9 mouse cellular contexts compared by ENCODE assay signal in the genomic region with DNA sequence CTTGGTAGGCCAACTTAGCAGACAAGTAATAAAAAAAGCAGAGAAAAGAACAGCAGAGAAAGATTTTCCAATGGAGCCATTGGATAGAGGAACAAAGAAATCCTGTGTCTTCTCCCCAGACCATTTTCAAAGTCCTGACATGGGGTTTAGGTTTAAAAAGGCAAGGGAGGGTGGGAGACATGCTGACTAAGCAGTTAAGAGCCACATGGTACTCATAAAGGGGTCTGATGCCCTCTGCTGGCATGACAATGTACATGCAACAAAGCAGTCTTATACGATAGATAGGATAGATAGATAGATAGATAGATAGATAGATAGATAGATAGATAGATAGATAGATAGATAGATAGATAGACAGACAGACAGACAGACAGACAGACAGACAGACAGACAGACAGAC. TPM values are rescaled to one million over a fixed set of nuclear protein-coding genes. Genes with fewer than 3 reads are reported as not detected.
DNase-seq lines count a peak whose midpoint lies in the region; ATAC-seq and TF ChIP-seq lines count a peak whose summit lies in the region.
"Had no signal": no experiment of that assay in that cellular context is flagged by ENCODE, and none has a peak within 500 bp of the region (broad histone marks: within the 10 kb centered on the region; RNA-seq: fewer than 3 reads in every experiment).

No protein-coding gene starts in this region.

- H3K79me2 ChIP-seq in MEL (ENCODE audit: control insufficient read depth, insufficient read depth, low read length, poor library complexity): no peaks in the 10 kb centered on the region

- no peak overlapping the region for H3K4me2 ChIP-seq in forebrain, embryonic 12.5 days
- H3K4me2 ChIP-seq: midbrain, embryonic 12.5 days had no signal

- peak; percentile 18 to 31 for DNase-seq in kidney, postnatal 4 days
- no peak for DNase-seq in kidney, adult 8-10 months
- DNase-seq in B cell, adult 2 months: peak; percentile 29 to 36
- DNase-seq in MEL (ENCODE audit: low read depth, low spot score): peak; percentile 37
- peak; percentile 23 for DNase-seq in induced T-regulatory cell, adult 2 months (ENCODE audit: low read depth)
- DNase-seq in urinary bladder, adult 2 months (ENCODE audit: low spot score): no peak
- DNase-seq in heart, postnatal 10 days: no peak

- no peak for TF ChIP-seq POLR2A in MEL (IDR thresholded peaks at IDR 0.05; ENCODE audit: control insufficient read depth in 1 of 2, insufficient read depth in 1 of 2, low read depth in 1 of 2, low read length in 2 of 2, poor library complexity in 1 of 2)

- TF ChIP-seq RAD21 in MEL (IDR thresholded peaks at IDR 0.05; ENCODE audit: low read depth, low read length): peak; percentile 52

- H3K27ac ChIP-seq in MEL (ENCODE audit: control insufficient read depth, low read depth, low read length): no peak overlapping the region
- no peak overlapping the region for H3K27ac ChIP-seq in forebrain, embryonic 12.5 days
- H3K27ac ChIP-seq: midbrain, embryonic 12.5 days had no signal

- no peaks in the 10 kb centered on the region for H3K27me3 ChIP-seq in MEL (ENCODE audit: control insufficient read depth in 1 of 2, insufficient read depth in 2 of 2, low read length in 2 of 2)
- no peaks in the 10 kb centered on the region for H3K27me3 ChIP-seq in forebrain, embryonic 12.5 days
- H3K27me3 ChIP-seq: midbrain, embryonic 12.5 days had no signal

- 79% methylated on average over 1 of the region's 1 CpGs for WGBS in forebrain, embryonic 12.5 days

- TF ChIP-seq EP300 in MEL (IDR thresholded peaks at IDR 0.05; ENCODE audit: low read depth in 1 of 2, low read length in 2 of 2): no peak

- no peak overlapping the region for H3K9ac ChIP-seq in MEL (ENCODE audit: control insufficient read depth, low read depth, low read length, poor library complexity, severe bottlenecking)
- H3K9ac ChIP-seq in forebrain, embryonic 12.5 days: no peak overlapping the region
- H3K9ac ChIP-seq: midbrain, embryonic 12.5 days had no signal

- TF ChIP-seq CTCF in MEL (IDR thresholded peaks at IDR 0.05 in 2 of 3, conservative IDR thresholded peaks at IDR 0.05 in 1 of 3; ENCODE audit: control insufficient read depth in 1 of 3, insufficient read depth in 1 of 3, low read depth in 2 of 3, low read length in 3 of 3, poor library complexity in 1 of 3, severe bottlenecking in 1 of 3): peak; percentile 40 to 56 (median 47)

- intact Hi-C loops in heart, postnatal 10 days (cut with DNase I): no loop called here

- H3K36me3 ChIP-seq in MEL (ENCODE audit: control insufficient read depth in 1 of 2, insufficient read depth in 2 of 2, low read length in 2 of 2): no peaks in the 10 kb centered on the region
- no peaks in the 10 kb centered on the region for H3K36me3 ChIP-seq in forebrain, embryonic 12.5 days (replicated peaks)
- H3K36me3 ChIP-seq: midbrain, embryonic 12.5 days had no signal

- H3K4me3 ChIP-seq in MEL (ENCODE audit: control insufficient read depth in 1 of 2, insufficient read depth in 1 of 2, low read depth in 2 of 2, low read length in 2 of 2): no peak overlapping the region
- no peak overlapping the region for H3K4me3 ChIP-seq in forebrain, embryonic 12.5 days (replicated peaks)
- H3K4me3 ChIP-seq: midbrain, embryonic 12.5 days had no signal

- H3K9me3 ChIP-seq in MEL (replicated peaks; ENCODE audit: insufficient read depth, low read length): no peaks in the 10 kb centered on the region
- H3K9me3 ChIP-seq in forebrain, embryonic 12.5 days: no peaks in the 10 kb centered on the region
- H3K9me3 ChIP-seq: midbrain, embryonic 12.5 days had no signal

- H3K4me1 ChIP-seq in MEL (ENCODE audit: control insufficient read depth in 1 of 2, insufficient read depth in 2 of 2, low read length in 2 of 2): no peaks in the 10 kb centered on the region; a peak in 1 of 4 replicates
- 0 out of 2 replicates have a peak, but pooled peaks cover 3% of the 10 kb centered on the region for H3K4me1 ChIP-seq in forebrain, embryonic 12.5 days

- ATAC-seq in forebrain, embryonic 12.5 days (ENCODE audit: low FRiP score): no peak

TF ChIP-seq in MEL, 35 proteins besides CTCF, POLR2A, EP300 and RAD21:
- TF ChIP-seq SMC3 (IDR thresholded peaks at IDR 0.05; ENCODE audit: low read depth, low read length) (peak; percentile 40), MAFK (IDR thresholded peaks at IDR 0.05; ENCODE audit: borderline replicate concordance, low read depth, low read length) (peak; percentile 98), MAX (IDR thresholded peaks at IDR 0.05; ENCODE audit: low read length) (peak; percentile 36), MXI1 (IDR thresholded peaks at IDR 0.05; ENCODE audit: low read depth, low read length) (no peak), MYC (IDR thresholded peaks at IDR 0.05; ENCODE audit: low read depth, low read length) (peak; percentile 83; the same call in 1 of the 2 replicates), BHLHE40 (IDR thresholded peaks at IDR 0.05; ENCODE audit: borderline replicate concordance, low read depth, low read length) (no peak), CHD2 (IDR thresholded peaks at IDR 0.05; ENCODE audit: low read length) (no peak), ZC3H11A (IDR thresholded peaks at IDR 0.05; ENCODE audit: low read depth, low read length) (peak; percentile 22; the same call in 1 of the 2 replicates), GATA1 (IDR thresholded peaks at IDR 0.05; ENCODE audit: low read depth, low read length) (peak; percentile 41), NELFE (IDR thresholded peaks at IDR 0.05; ENCODE audit: low read depth, low read length) (no peak)

RNA-seq across cellular contexts. Expression of gene Hmgxb4, which starts 15.7 kb away (rescaled TPM):
- 21.8 and 22.8 TPM in 2 replicates for total RNA-seq in MEL (2012; rRNA removed)
- 10 to 100 TPM in 1 of 2 experiments, not detected in 1; 32.6 TPM for polyA plus RNA-seq in MEL (2012; ENCODE audit: insufficient read depth in 1 of 2, insufficient read length in 2 of 2, low read depth in 1 of 2, low replicate concordance in 2 of 2, missing spikeins in 1 of 2)
- 27.8 and 30.9 TPM in 2 replicates for polyA plus RNA-seq in urinary bladder, adult 2 months (2012; rRNA removed)
- total RNA-seq in heart, postnatal 10 days (2021): 10 to 100 TPM; 16.9 to 19.0 TPM
- polyA plus RNA-seq in forebrain, embryonic 12.5 days (2016; fragmentation: Nextera tagmentation; extraction: Ambion mirVana): 48.1 and 49.8 TPM in 2 replicates

RNA-seq across cellular contexts. Expression of gene Tom1, which starts 56.1 kb away (rescaled TPM):
- 17.6 and 18.0 TPM in 2 replicates for total RNA-seq in MEL (2012; rRNA removed)
- polyA plus RNA-seq in MEL (2012; ENCODE audit: insufficient read depth in 1 of 2, insufficient read length in 2 of 2, low read depth in 1 of 2, low replicate concordance in 2 of 2, missing spikeins in 1 of 2): 10 to 100 TPM in 1 of 2 experiments, not detected in 1; 32.6 TPM
- polyA plus RNA-seq in urinary bladder, adult 2 months (2012; rRNA removed): 17.3 and 22.5 TPM in 2 replicates
- 10 to 100 TPM; 68.8 to 70.6 TPM for total RNA-seq in heart, postnatal 10 days (2021)
- polyA plus RNA-seq in forebrain, embryonic 12.5 days (2016; fragmentation: Nextera tagmentation; extraction: Ambion mirVana): 21.9 and 23.0 TPM in 2 replicates

Comparison
In these comparisons a context has a peak if more than half of its experiments do, and no peak if none do; other contexts are left out.
1. DNase-seq: peak in kidney, postnatal 4 days (2 of 2), B cell, adult 2 months (2 of 2), MEL (single experiment) and induced T-regulatory cell, adult 2 months (single experiment); none in kidney, adult 8-10 months (0 of 2), urinary bladder, adult 2 months (single experiment) and heart, postnatal 10 days (0 of 2).